Mouse (Mus musculus) kidney, adult 9 months (tissue): ENCODE results near the gene Klri2.
A peak's percentile ranks its signal among the peaks of the same experiment; 100 is the strongest.
"Not testable (repeated sequence)": the region's sequence is repeated elsewhere in the genome, so short reads cannot be mapped to it uniquely, and the experiment has no call there.

Experiments used
- DNase-seq: peaks from one replicate; pipeline ENCODE4 v3.0.0; 2022

Gene Klri2

GRCm38 (mm10) chr6:129740069-129740721 lies at the start of gene Klri2:
Gene Klri2 (minus strand): TSS chr6:129740484.
- DNase-seq: no peak

- not testable (repeated sequence) for DNase-seq
Measured at GRCm38 (mm10) chr6:129784170-129784569, 43.9 kb upstream of the Klri2 start, which contains the start of gene Gm156. Gene Gm156 (minus strand): TSS chr6:129784270.

DNA sequence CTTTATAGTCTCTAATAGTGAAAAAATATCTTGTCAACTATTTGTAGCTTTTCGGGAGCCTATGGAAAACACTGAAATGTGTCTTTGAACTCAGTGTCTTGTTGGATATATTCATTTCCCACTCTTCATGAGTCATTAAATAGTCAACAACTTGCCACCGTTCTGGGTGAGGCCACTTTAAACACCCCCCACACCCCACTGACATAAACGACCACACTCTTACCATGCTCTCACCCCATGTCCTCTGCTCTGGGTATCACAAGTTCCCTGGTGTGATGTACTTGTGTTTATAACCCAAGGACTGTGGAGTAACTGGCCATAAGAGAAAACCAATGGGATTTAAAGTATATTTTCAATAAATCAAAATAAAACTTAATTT lies 7.4 kb upstream of the Klri2 start:
- no peak for DNase-seq

GRCm38 (mm10) chr6:129747016-129747653 lies 6.9 kb upstream of the Klri2 start:
- DNase-seq: peak; percentile 3

- DNase-seq: no peak
Measured at GRCm38 (mm10) chr6:129746151-129746550, 5.9 kb upstream of the Klri2 start.

- DNase-seq: no peak
Measured at GRCm38 (mm10) chr6:129736414-129736813, 3.9 kb downstream of the Klri2 start.

- no peak for DNase-seq
Measured at GRCm38 (mm10) chr6:129727237-129727636, 13.0 kb downstream of the Klri2 start.

DNA sequence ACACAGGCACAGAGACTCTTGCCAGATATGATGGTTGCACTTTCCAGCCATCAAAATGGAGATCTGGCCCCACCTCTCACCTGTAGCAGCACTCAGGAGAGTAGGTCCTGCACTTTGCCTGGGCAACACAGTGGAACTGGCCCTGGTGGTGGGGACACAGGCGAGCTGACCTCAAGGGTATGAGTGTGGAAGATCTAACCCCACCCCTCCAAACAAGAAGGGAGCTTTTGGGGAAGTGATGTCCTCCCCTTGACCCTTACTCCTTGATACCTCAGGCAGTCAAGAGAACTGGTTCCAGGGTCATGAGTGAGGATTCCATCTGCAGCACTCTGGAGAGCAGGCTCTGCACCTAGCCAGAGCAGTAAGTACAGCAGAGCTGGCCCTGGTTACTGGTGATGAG lies 18.9 kb downstream of the Klri2 start:
- no peak for DNase-seq

GRCm38 (mm10) chr6:129720487-129720886 lies 19.8 kb downstream of the Klri2 start:
- DNase-seq: no peak

DNA sequence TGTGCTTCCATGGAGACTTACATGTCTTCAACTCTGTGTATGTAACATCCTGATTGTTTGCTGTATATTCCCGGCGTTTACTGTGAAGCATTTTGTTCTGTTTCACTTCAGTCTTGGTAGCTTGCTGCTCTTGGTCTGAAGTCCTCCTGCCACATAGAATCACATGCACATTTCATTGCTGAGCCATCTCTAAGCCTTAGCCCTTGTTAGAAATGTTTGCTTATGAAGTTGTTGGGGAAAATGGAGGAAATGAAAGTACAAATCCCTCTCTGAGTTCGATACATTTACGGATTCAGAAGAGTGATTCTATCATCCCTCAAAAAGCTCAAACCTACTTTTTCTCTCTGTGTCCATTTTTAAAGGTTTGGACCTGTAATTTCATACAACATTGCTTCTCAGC lies 23.3 kb downstream of the Klri2 start, which contains the start of gene Klri1:
Gene Klri1 (minus strand): TSS at position 101 of the 400 bp plus-strand sequence.
- no peak for DNase-seq

GRCm38 (mm10) chr6:129713566-129713965 lies 26.7 kb downstream of the Klri2 start:
- DNase-seq: peak; percentile 1

- DNase-seq: not testable (repeated sequence)
Measured at GRCm38 (mm10) chr6:129691436-129691835, 48.8 kb downstream of the Klri2 start.

- DNase-seq: peak; percentile 1
Measured at GRCm38 (mm10) chr6:129680379-129680778, 59.9 kb downstream of the Klri2 start.
